Mouse (Mus musculus): ENCODE results near the gene Ascc1. TPM values are rescaled to one million over a fixed set of nuclear protein-coding genes. Genes with fewer than 3 reads are reported as not detected.

Gene Ascc1
- 5.1 TPM for polyA plus RNA-seq (2014; fragmentation: Illumina TruSeq; extraction: RNeasy Lipid Tissue Mini Kit (QIAGEN cat#74804); ENCODE audit: low replicate concordance)

GRCm38 (mm10) chr10:60002673-60003212 lies at the start of gene Ascc1, which contains the start of gene Anapc16:
Gene Ascc1 (plus strand): TSS chr10:60002805.
Gene Anapc16 (minus strand): TSS chr10:60003135.

GRCm38 (mm10) chr10:60106146-60106530 lies 103.5 kb downstream of the Ascc1 start, which contains the start of gene Spock2:
Gene Spock2 (plus strand): TSS chr10:60106219.

Other genes starting within 250 kb of the Ascc1 start
- 5.5 TPM for gene Dnajb12, start 123.2 kb upstream of the Ascc1 start, polyA plus RNA-seq (2014; fragmentation: Illumina TruSeq; extraction: RNeasy Lipid Tissue Mini Kit (QIAGEN cat#74804); ENCODE audit: low replicate concordance)
- 2.4 TPM for gene Ddit4, start 51.0 kb upstream of the Ascc1 start, polyA plus RNA-seq (2014; fragmentation: Illumina TruSeq; extraction: RNeasy Lipid Tissue Mini Kit (QIAGEN cat#74804); ENCODE audit: low replicate concordance)
- gene Anapc16, start 330 bp downstream of the Ascc1 start, polyA plus RNA-seq (2014; fragmentation: Illumina TruSeq; extraction: RNeasy Lipid Tissue Mini Kit (QIAGEN cat#74804); ENCODE audit: low replicate concordance), result 18.3 TPM
- 0.97 TPM for gene Spock2, start 103.4 kb downstream of the Ascc1 start, polyA plus RNA-seq (2014; fragmentation: Illumina TruSeq; extraction: RNeasy Lipid Tissue Mini Kit (QIAGEN cat#74804); ENCODE audit: low replicate concordance)
- gene Chst3, start 216.5 kb downstream of the Ascc1 start, polyA plus RNA-seq (2014; fragmentation: Illumina TruSeq; extraction: RNeasy Lipid Tissue Mini Kit (QIAGEN cat#74804); ENCODE audit: low replicate concordance), result 0.48 TPM

Measured in small intestine, adult 10 weeks (tissue).